Mouse (Mus musculus): ENCODE measurements at regions not wholly inside any gene's neighbourhood (a gene's known extent, or its start where the extent isn't known, plus 50 kb on each side); places are given as distances from the start of the nearest gene placed in this dataset.
"Not testable (repeated sequence)": the region's sequence is repeated elsewhere in the genome, so short reads cannot be mapped to it uniquely, and the experiment has no call there.

DNA sequence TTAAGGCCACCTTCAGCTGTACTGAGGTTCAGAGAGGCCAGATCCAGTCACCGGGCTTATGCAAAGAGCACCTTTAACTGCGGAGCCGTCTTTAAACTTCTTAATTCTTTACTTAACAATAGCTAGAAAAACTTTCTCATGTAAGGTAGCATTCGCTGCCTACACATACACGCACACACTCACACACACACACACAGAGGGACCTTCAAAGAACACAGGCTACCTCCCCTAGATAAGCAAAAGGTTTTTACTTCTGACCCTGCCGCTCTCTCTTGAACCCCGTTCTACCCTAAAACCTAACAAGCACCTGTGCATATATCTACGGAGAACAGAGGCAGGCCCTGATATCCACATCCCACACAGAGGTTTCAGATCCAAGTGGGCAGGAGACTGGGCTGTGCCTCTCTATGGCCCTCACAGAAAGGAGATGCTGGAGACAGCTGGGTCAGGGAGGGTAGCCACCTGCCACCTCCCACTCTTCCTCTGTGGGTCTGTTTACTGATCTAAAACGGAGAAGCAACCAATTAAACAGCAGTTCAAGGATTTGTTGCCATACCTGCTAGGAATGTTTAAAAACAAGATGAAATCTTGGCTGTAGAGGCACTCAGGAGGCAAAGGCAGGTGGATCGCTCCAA lies 81.2 kb downstream of the Tomm20 start:
- Histone ChIP-seq H3K4me2 (replicated peaks) (no peak overlapping the region), H3K27me3 (no peaks in the 10 kb centered on the region), H3K9ac (replicated peaks) (no peak overlapping the region), H3K27ac (no peak overlapping the region), H3K4me3 (replicated peaks) (no peak overlapping the region), H3K36me3 (no peaks in the 10 kb centered on the region), H3K9me3 (no peaks in the 10 kb centered on the region), H3K4me1 (replicated peaks) (peaks cover 3% of the 10 kb centered on the region; the same call in 1 of the 2 replicates)
- ATAC-seq: no peak
- WGBS: 89% methylated on average over 10 of the region's 10 CpGs

DNA sequence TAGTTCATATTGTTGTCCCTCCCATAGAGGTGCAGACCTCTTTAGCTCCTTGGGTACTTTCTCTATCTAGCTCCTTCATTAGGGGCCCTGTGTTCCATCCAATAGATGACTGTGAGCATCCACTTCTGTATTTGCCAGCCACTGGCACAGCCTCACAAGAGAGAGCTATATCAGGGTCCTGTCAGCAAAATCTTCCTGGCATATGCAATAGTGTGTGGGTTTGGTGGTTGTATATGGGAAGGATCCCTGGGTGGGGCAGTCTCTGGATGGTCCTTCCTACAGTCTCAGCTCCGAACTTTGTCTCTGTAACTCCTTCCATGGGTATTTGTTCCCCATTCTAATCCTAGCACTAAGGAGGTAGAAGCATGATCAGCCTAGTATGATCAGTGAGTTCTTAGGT lies 82.0 kb downstream of the Tomm20 start:
- ATAC-seq; H3K9ac ChIP-seq (replicated peaks); H3K9me3 ChIP-seq; H3K27me3 ChIP-seq; H3K27ac ChIP-seq; H3K4me2 ChIP-seq (replicated peaks); H3K36me3 ChIP-seq; H3K4me1 ChIP-seq (replicated peaks); H3K4me3 ChIP-seq (replicated peaks): not testable (repeated sequence)
- WGBS: 86% methylated on average over 1 of the region's 1 CpGs

DNA sequence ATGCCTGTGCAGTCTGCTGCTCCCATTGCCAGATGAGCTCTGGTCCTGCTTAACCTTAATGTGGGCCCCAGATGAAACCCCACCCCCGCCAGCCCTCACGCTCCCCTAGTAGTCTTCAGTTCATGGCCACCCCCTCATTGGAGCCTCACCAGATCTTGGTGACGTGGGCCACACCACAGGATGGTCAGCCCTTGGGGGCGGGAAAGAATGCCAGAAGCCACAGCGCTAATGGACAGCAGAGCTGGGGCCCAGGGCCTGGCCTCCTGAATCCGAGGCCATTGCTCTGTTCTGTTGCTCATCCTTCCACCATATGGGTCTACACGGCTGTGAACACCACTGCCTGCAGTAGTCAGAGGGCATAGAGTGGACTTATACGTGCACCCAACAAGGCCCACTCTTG lies 83.9 kb downstream of the Tomm20 start:
- Histone ChIP-seq H3K4me1 (replicated peaks) (peaks cover 3% of the 10 kb centered on the region; the same call in 1 of the 2 replicates), H3K36me3 (no peaks in the 10 kb centered on the region), H3K27me3 (no peaks in the 10 kb centered on the region), H3K9ac (replicated peaks) (no peak overlapping the region), H3K9me3 (no peaks in the 10 kb centered on the region), H3K4me3 (replicated peaks) (no peak overlapping the region), H3K27ac (no peak overlapping the region), H3K4me2 (replicated peaks) (no peak overlapping the region)
- WGBS: 93% methylated on average over 8 of the region's 8 CpGs
- ATAC-seq: no peak

DNA sequence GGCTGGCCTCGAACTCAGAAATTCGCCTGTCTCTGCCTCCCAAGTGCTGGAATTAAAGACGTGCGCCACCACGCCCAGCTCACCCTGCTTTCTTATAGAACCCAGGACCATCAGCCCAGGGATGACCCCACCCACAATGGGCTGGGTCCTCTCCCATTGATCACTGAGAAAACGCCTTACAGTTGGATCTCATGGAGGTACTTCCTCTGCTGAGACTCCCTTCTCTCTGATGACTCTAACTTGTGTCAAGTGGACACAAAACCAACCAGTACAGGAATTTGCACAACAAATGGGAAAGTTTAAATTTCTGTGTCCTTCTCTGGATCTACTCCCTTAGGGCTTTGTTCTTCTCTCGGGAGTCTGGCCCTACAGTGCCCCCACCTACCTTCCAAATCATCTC lies 85.0 kb downstream of the Tomm20 start:
- Histone ChIP-seq H3K4me3 (replicated peaks) (no peak overlapping the region), H3K9ac (replicated peaks) (no peak overlapping the region), H3K36me3 (no peaks in the 10 kb centered on the region), H3K4me1 (replicated peaks) (peaks cover 3% of the 10 kb centered on the region; the same call in 1 of the 2 replicates), H3K4me2 (replicated peaks) (no peak overlapping the region), H3K27me3 (no peaks in the 10 kb centered on the region), H3K9me3 (no peaks in the 10 kb centered on the region), H3K27ac (no peak overlapping the region)
- ATAC-seq: no peak
- 89% methylated on average over 7 of the region's 7 CpGs for WGBS

DNA sequence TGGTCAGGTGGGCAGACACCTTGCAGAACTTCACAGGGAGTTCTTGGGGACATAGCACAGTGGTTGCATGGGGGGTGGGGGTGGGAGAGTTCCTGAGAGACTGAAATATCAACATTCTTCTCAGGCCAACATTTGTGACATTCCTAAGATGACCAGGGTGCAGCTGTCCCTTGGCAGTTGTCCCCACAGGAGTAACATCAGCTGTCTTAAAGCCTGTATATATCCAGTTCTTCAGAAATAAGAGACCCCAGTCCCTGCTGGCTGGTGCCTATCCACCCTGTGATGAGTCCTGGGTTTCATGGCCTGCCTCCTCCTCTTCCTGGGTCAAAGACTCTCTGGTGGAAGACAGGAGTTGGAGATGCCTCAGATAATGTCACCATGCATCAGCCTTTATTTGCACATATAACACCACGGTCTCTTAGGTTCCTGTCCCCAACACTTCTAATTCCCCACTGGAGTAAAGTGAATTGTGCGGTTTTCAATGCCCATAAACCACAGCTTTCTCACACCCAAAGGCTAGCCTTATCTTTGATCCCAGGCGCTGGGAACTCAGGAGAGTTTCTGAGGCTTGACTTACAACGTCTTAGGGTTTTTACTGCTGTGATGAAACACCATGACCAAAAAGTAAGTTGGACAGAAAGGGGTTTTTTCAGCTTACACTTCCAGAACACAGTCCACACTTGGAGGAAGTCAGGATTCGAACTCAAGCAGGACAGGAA lies 85.8 kb downstream of the Tomm20 start:
- Histone ChIP-seq H3K9me3 (no peaks in the 10 kb centered on the region), H3K27ac (no peak overlapping the region), H3K27me3 (no peaks in the 10 kb centered on the region), H3K9ac (replicated peaks) (no peak overlapping the region), H3K4me3 (replicated peaks) (no peak overlapping the region), H3K36me3 (no peaks in the 10 kb centered on the region), H3K4me1 (replicated peaks) (peaks cover 3% of the 10 kb centered on the region; the same call in 1 of the 2 replicates), H3K4me2 (replicated peaks) (no peak overlapping the region)
- ATAC-seq: no peak
- WGBS: 90% methylated on average over 5 of the region's 5 CpGs

DNA sequence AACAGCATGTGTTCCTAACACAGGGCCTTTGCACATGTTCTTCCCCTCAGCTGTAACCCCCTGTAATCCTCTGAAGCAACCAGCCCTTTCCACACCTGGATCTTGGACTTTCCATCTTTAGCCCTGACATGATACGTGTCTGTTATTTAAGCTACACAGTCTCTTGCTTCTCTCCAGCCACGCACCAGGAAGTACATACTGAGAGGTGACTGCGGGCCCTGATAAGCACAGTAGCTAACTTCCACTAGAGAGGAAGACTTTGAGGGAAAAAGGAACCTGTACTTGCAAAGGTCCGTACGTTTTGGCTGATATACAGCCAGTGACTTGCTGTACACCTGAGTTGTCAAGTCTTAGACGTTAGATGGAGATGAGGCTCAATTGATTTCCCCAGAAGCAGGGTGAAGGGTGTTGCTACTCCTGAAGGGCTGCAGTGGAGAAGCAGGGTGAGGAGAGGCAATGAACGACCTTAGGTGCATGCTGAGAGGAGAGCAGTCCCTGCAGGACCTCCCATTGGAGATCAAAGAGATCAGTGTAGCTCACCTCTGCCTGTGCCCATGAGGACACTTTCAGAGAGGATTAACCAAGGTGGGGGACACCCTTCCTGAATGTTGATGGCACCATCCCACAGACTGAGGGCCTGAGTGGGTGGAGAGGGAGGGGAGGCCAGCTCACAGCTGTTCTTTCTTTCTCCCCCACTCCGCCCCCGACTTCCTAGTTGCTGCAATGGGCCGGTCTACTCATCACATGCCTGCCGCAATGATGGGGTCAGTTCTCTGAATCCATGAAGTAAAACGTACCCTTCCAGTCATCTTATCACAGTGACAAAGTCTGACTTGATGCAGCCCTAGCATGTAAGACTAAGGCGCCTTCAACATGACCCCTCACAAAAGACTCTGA lies 88.1 kb downstream of the Tomm20 start:
- no peak for ATAC-seq
- WGBS: 75% methylated on average over 13 of the region's 13 CpGs
- Histone ChIP-seq H3K4me3 (replicated peaks) (no peak overlapping the region), H3K4me1 (replicated peaks) (peaks cover 7% of the 10 kb centered on the region), H3K4me2 (replicated peaks) (no peak overlapping the region), H3K9me3 (no peaks in the 10 kb centered on the region), H3K27me3 (no peaks in the 10 kb centered on the region), H3K27ac (no peak overlapping the region), H3K36me3 (no peaks in the 10 kb centered on the region), H3K9ac (replicated peaks) (no peak overlapping the region)

DNA sequence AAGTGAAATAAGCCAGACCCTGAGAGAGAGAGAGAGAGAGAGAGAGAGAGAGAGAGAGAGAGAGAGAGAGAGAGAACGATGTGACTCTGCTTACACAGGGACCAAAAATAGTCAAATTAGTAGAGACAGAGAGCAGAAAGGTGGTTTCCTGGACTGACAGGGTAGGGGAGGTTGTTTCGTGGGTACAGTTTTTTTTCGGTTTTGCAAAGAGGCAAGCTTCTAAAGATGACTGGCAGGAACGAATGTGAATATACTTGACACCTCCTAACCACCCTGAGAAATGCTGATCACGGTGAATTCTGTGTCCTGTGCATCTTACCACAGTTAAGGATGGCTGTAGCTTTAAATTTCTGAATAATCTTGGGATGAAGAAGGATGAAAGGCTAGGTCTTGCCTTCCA lies 89.7 kb downstream of the Tomm20 start:
- Histone ChIP-seq H3K36me3 (no peaks in the 10 kb centered on the region), H3K9ac (replicated peaks) (no peak overlapping the region), H3K27me3 (no peaks in the 10 kb centered on the region), H3K9me3 (no peaks in the 10 kb centered on the region), H3K27ac (no peak overlapping the region), H3K4me2 (replicated peaks) (no peak overlapping the region), H3K4me1 (replicated peaks) (peaks cover 7% of the 10 kb centered on the region), H3K4me3 (replicated peaks) (no peak overlapping the region)
- 83% methylated on average over 5 of the region's 5 CpGs for WGBS
- no peak for ATAC-seq

DNA sequence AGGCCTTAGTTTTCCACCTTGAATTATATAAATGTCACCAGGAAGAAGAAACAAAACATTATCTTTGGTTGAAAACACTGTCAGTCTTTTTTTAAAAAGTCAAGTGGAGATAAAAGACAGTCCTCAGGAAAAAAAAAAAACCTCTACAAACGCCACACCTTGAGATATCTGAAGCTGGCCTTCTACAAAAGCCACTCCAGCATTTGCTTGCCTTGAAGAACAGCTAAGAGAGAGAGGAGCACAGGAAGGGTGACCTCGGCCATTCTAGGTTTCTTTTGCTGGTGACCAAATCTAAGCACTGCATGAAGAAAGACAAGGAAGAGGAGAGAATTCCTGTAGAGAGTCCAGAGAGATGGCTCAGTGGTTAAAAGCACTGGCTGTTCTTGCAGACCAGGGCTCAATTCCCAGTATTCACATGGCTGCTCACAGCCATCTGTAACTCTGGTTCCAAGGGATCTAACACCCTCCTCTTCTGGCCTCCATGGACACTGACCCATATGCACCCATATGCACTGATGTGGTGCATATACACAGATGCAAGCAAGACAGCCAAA lies 90.5 kb downstream of the Tomm20 start:
- Histone ChIP-seq H3K27ac (no peak overlapping the region), H3K27me3 (no peaks in the 10 kb centered on the region), H3K36me3 (no peaks in the 10 kb centered on the region), H3K9me3 (no peaks in the 10 kb centered on the region), H3K9ac (replicated peaks) (no peak overlapping the region), H3K4me2 (replicated peaks) (no peak overlapping the region), H3K4me3 (replicated peaks) (no peak overlapping the region), H3K4me1 (replicated peaks) (peaks cover 8% of the 10 kb centered on the region)
- ATAC-seq: no peak
- WGBS: 70% methylated on average over 2 of the region's 2 CpGs

DNA sequence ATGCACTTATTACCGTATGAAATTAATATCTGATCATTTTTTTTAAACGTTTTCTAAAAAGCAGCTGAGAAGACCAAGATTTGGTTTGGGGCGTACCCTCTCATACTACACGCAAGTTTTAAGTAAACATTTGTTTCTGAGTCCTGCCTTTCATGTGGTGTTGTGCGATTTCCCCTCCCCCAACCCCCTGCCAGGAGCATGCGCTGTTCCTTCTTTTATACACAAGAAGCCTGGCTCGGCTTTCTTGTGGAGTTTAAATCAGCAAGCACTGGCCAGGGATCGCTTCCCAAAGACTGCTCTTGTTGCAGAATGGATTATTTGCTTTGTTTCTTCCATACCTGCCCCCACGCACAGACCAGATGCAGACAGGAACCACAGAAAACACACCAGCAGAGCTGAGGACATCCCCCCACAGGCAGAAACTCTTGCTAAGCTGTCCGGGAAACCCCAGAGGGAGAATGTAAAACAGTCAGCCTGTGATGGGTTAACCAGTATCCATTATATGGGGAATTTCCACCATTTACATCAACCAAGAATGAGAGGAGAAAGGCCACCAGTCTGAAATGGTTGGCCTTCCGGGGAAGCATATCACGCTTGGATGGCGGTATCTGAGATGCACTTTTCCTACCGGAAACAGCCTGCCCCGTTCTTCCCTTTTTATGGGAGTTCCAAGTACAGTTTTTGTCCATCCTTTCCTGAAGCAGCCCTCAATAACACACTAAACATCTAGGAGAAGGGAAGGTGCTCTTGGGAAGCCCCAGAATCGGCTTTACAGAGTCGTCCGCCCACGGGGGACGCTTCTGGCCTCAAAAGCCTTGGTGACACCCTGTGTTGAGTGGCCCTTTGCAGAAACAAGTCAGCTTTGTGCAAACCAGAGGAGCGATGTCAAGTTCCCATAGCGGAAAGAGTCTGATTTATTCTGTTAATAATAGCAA lies 91.3 kb downstream of the Tomm20 start:
- no peak overlapping the region for H3K9ac ChIP-seq (replicated peaks)
- no peaks in the 10 kb centered on the region for H3K9me3 ChIP-seq
- WGBS: 72% methylated on average over 22 of the region's 22 CpGs
- no peak for ATAC-seq
- no peaks in the 10 kb centered on the region for H3K36me3 ChIP-seq
- H3K4me1 ChIP-seq (replicated peaks): peaks cover 11% of the 10 kb centered on the region
- no peaks in the 10 kb centered on the region for H3K27me3 ChIP-seq
- no peak overlapping the region for H3K4me2 ChIP-seq (replicated peaks)
- no peak overlapping the region for H3K4me3 ChIP-seq (replicated peaks)
- no peak overlapping the region for H3K27ac ChIP-seq

DNA sequence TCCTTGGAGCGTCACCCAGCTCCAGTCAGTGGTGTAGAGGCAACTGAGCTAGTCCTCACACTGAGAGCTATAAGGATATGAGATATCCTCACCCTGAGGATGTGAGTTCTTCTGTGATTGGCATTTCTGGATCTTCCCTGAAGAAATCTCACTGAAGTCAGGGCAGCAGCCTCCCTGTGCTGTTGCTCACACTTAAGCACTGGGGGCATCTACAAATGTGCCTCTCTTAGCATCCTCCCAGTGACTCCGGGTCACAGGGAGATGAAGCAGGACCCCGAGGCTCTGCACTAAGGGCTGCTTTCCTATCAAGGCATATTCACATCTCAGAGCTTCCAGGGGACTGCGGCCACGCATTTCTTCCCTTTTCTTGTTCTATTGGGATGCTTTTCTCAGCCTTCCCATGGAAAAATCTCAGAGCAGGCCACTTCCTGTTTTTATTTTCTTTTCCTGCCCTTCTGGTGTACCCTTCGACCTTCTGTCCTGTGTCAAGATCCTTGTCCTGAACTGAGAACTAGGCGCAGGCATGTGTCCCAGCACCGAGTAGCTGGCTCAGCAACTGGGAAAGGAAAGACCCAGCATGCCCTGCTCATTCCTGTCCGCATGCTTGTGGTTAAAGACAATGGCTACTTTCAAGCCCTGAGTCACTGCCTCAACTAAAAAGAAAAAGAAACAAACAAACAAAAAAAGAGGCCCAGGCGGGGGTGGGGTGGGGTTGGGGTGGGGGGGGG lies 92.8 kb downstream of the Tomm20 start:
- H3K27ac ChIP-seq: no peak overlapping the region; the same call in 1 of the 2 replicates
- H3K36me3 ChIP-seq: no peaks in the 10 kb centered on the region
- no peak overlapping the region for H3K9ac ChIP-seq (replicated peaks)
- no peak for ATAC-seq
- H3K9me3 ChIP-seq: no peaks in the 10 kb centered on the region
- peaks cover 11% of the 10 kb centered on the region for H3K4me1 ChIP-seq (replicated peaks)
- 58% methylated on average over 10 of the region's 10 CpGs for WGBS
- no peak overlapping the region for H3K4me3 ChIP-seq (replicated peaks)
- H3K27me3 ChIP-seq: no peaks in the 10 kb centered on the region
- no peak overlapping the region for H3K4me2 ChIP-seq (replicated peaks)

DNA sequence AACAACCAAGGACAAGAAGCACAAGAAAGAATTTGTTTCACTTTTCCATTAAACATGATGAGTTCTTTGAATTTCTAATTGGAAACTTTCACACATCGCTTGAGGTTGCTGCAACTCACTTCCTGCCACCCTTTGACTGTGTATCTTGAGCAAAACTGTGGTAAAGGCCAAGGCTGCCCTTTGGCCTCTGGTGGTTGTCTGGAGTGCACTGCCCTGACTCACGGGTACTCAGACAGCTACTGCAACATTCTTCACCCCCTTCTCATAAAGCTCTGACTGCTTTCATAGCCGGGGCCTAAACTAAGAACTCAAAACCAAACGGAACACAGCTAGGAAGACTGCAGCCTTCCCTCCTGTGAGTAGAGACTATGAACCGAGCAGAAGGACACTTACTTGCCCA lies 93.5 kb downstream of the Tomm20 start:
- H3K4me1 ChIP-seq (replicated peaks): peaks cover 11% of the 10 kb centered on the region
- H3K9ac ChIP-seq (replicated peaks): no peak overlapping the region
- no peak overlapping the region for H3K27ac ChIP-seq
- no peaks in the 10 kb centered on the region for H3K9me3 ChIP-seq
- WGBS: 78% methylated on average over 5 of the region's 5 CpGs
- H3K4me2 ChIP-seq (replicated peaks): no peak overlapping the region
- no peak overlapping the region for H3K4me3 ChIP-seq (replicated peaks)
- no peaks in the 10 kb centered on the region for H3K27me3 ChIP-seq
- ATAC-seq: no peak
- no peaks in the 10 kb centered on the region for H3K36me3 ChIP-seq

Measured in midbrain, embryonic 13.5 days (tissue).